Mouse (Mus musculus) forebrain, embryonic 11.5 days (tissue): ENCODE data around the gene Castor2. TPM values are rescaled to one million over a fixed set of nuclear protein-coding genes. Genes with fewer than 3 reads are reported as not detected.

Experiments
- ATAC-seq: fragments of 200-750 bp; cut with Nextera tagmentation; replicated peaks from 2 replicates; pipeline ENCODE4 v1.8.0; 2017; ENCODE audit warnings: moderate TSS enrichment; ENCODE audit not compliant: low FRiP score
- DNase-seq: peaks from one replicate; pipeline ENCODE4 v3.0.0-alpha.2; 2017; ENCODE audit warnings: low spot score
- H3K27ac ChIP-seq: fragments of 300-500 bp; sonication (generic); 2 replicates; pipeline ENCODE4 v1.5.1; 2014; ENCODE audit warnings: low read depth, low read length
- H3K27me3 ChIP-seq: fragments of 300-500 bp; sonication (generic); 2 replicates; pipeline ENCODE4 v1.6.1; 2014; ENCODE audit warnings: mild to moderate bottlenecking, low read length, mixed read lengths; ENCODE audit not compliant: control insufficient read depth, insufficient read depth
- H3K36me3 ChIP-seq: fragments of 300-500 bp; sonication (generic); 2 replicates; pipeline ENCODE4 v1.6.1; 2014; ENCODE audit warnings: mild to moderate bottlenecking, low read length, moderate library complexity, mixed read lengths; ENCODE audit not compliant: control insufficient read depth, insufficient read depth
- H3K4me1 ChIP-seq: fragments of 300-500 bp; sonication (generic); replicated peaks from 2 replicates; pipeline ENCODE4 v1.6.1; 2014; ENCODE audit warnings: low read length, mixed read lengths; ENCODE audit not compliant: control insufficient read depth, insufficient read depth
- H3K4me2 ChIP-seq: fragments of 300-500 bp; sonication (generic); 2 replicates; pipeline ENCODE4 v1.6.1; 2014; ENCODE audit warnings: low read depth, mild to moderate bottlenecking, low read length, moderate library complexity, mixed read lengths; ENCODE audit not compliant: severe bottlenecking
- H3K4me3 ChIP-seq: fragments of 300-500 bp; sonication (generic); 2 replicates; pipeline ENCODE4 v1.5.1; 2014; ENCODE audit warnings: low read depth, low read length
- H3K9ac ChIP-seq: fragments of 300-500 bp; sonication (generic); 2 replicates; pipeline ENCODE4 v1.6.1; 2014; ENCODE audit warnings: low read length
- H3K9me3 ChIP-seq: fragments of 300-500 bp; sonication (generic); 2 replicates; pipeline ENCODE4 v1.6.1; 2016; ENCODE audit warnings: low read length, mixed read lengths; ENCODE audit not compliant: control insufficient read depth
- WGBS: fragments of 180-500 bp; shearing (Covaris S2); extraction: QIAGEN DNeasy Blood & Tissue Kit; methylation state at CpG from one replicate; pipeline ENCODE4 v1.1.7; 2014; 5-methylcytosine and 5-hydroxymethylcytosine counted together
- polyA plus RNA-seq: library from polyadenylated mRNA; unstranded; fragments of >200 nt; fragmentation: Nextera tagmentation; extraction: Ambion mirVana; gene quantifications from 2 replicates; pipeline ENCODE4 v1.2.1, GENCODE M21; 2014

Castor2 gene
- polyA plus RNA-seq, 1 experiment from 2014 or later, result 11.8 TPM

- no peaks in the 10 kb centered on the region for H3K27me3 ChIP-seq
- H3K27ac ChIP-seq, result no peak overlapping the region
- 86% methylated on average over 17 of the region's 17 CpGs for WGBS
- no peak overlapping the region for H3K4me2 ChIP-seq
- no peaks in the 10 kb centered on the region for H3K4me1 ChIP-seq
- no peaks in the 10 kb centered on the region for H3K36me3 ChIP-seq
- no peak overlapping the region for H3K4me3 ChIP-seq
- DNase-seq, result no peak
- ATAC-seq, result no peak
- no peak overlapping the region for H3K9ac ChIP-seq
- peaks cover 2% of the 10 kb centered on the region; the same call in 1 of the 2 replicates for H3K9me3 ChIP-seq
Measured at GRCm38 (mm10) chr5:134073512-134074041, 25.9 kb upstream of the Castor2 start.

- DNase-seq (no peak), ATAC-seq (no peak)
- Histone ChIP-seq H3K9me3 (peaks cover 2% of the 10 kb centered on the region; the same call in 1 of the 2 replicates), H3K4me1 (no peaks in the 10 kb centered on the region), H3K36me3 (no peaks in the 10 kb centered on the region), H3K4me3 (no peak overlapping the region), H3K27me3 (no peaks in the 10 kb centered on the region), H3K4me2 (no peak overlapping the region), H3K27ac (no peak overlapping the region), H3K9ac (no peak overlapping the region)
Measured at GRCm38 (mm10) chr5:134074368-134074767, 25.1 kb upstream of the Castor2 start.

GRCm38 (mm10) chr5:134076175-134076574 is 23.3 kb upstream of the Castor2 start:
- DNase-seq, result no peak
- Histone ChIP-seq H3K27ac (no peak overlapping the region), H3K4me3 (no peak overlapping the region), H3K4me2 (no peak overlapping the region), H3K27me3 (no peaks in the 10 kb centered on the region), H3K36me3 (no peaks in the 10 kb centered on the region), H3K9me3 (peaks cover 2% of the 10 kb centered on the region; the same call in 1 of the 2 replicates), H3K9ac (no peak overlapping the region), H3K4me1 (no peaks in the 10 kb centered on the region)
- no peak for ATAC-seq
- 89% methylated on average over 11 of the region's 11 CpGs for WGBS

- ATAC-seq, result no peak
- H3K27me3 ChIP-seq, result no peaks in the 10 kb centered on the region
- WGBS, result 65% methylated on average over 18 of the region's 18 CpGs
- no peaks in the 10 kb centered on the region for H3K4me1 ChIP-seq
- H3K9me3 ChIP-seq, result peaks cover 2% of the 10 kb centered on the region; the same call in 1 of the 2 replicates
- no peak for DNase-seq
- no peak overlapping the region for H3K4me3 ChIP-seq
- H3K9ac ChIP-seq, result no peak overlapping the region
- H3K27ac ChIP-seq, result no peak overlapping the region
- no peaks in the 10 kb centered on the region for H3K36me3 ChIP-seq
- no peak overlapping the region for H3K4me2 ChIP-seq
Measured at GRCm38 (mm10) chr5:134080685-134081548, 18.6 kb upstream of the Castor2 start.

- Histone ChIP-seq H3K4me2 (no peak overlapping the region), H3K9me3 (no peaks in the 10 kb centered on the region), H3K36me3 (no peaks in the 10 kb centered on the region), H3K27ac (no peak overlapping the region), H3K9ac (no peak overlapping the region), H3K4me1 (no peaks in the 10 kb centered on the region), H3K27me3 (no peaks in the 10 kb centered on the region), H3K4me3 (no peak overlapping the region)
- ATAC-seq, result no peak
- 75% methylated on average over 4 of the region's 4 CpGs for WGBS
- DNase-seq, result no peak
Measured at GRCm38 (mm10) chr5:134085227-134085626, 14.3 kb upstream of the Castor2 start.

- DNase-seq (no peak), ATAC-seq (no peak)
- WGBS, result 86% methylated on average over 3 of the region's 3 CpGs
- Histone ChIP-seq H3K9me3 (no peaks in the 10 kb centered on the region), H3K9ac (no peak overlapping the region), H3K27ac (no peak overlapping the region), H3K4me2 (no peak overlapping the region), H3K4me3 (no peak overlapping the region), H3K27me3 (no peaks in the 10 kb centered on the region), H3K36me3 (no peaks in the 10 kb centered on the region), H3K4me1 (no peaks in the 10 kb centered on the region)
Measured at GRCm38 (mm10) chr5:134085887-134086639, 13.4 kb upstream of the Castor2 start.

- DNase-seq, result no peak
Measured at GRCm38 (mm10) chr5:134087211-134087610, 12.3 kb upstream of the Castor2 start.

GRCm38 (mm10) chr5:134095766-134096165 is 3.7 kb upstream of the Castor2 start:
- Histone ChIP-seq H3K4me1 (peaks cover 8% of the 10 kb centered on the region), H3K9me3 (no peaks in the 10 kb centered on the region), H3K9ac (no peak overlapping the region), H3K4me2 (no peak overlapping the region), H3K27me3 (no peaks in the 10 kb centered on the region), H3K36me3 (no peaks in the 10 kb centered on the region), H3K27ac (no peak overlapping the region), H3K4me3 (no peak overlapping the region)
- ATAC-seq (no peak), DNase-seq (no peak)
- WGBS, result 90% methylated on average over 2 of the region's 2 CpGs

More at GRCm38 (mm10) chr5:134087211-134087610, 12.3 kb upstream of the Castor2 start:
- no peaks in the 10 kb centered on the region for H3K36me3 ChIP-seq
- no peaks in the 10 kb centered on the region for H3K9me3 ChIP-seq
- no peaks in the 10 kb centered on the region for H3K4me1 ChIP-seq
- H3K27ac ChIP-seq, result no peak overlapping the region
- no peak overlapping the region for H3K4me2 ChIP-seq
- no peak overlapping the region for H3K9ac ChIP-seq
- no peak overlapping the region for H3K4me3 ChIP-seq
- H3K27me3 ChIP-seq, result no peaks in the 10 kb centered on the region
- no peak for ATAC-seq
- WGBS, result 84% methylated on average over 5 of the region's 5 CpGs
